Mouse (Mus musculus) frontal cortex, adult 2 months (tissue): ENCODE data around the gene Fbxo33. TPM values are rescaled to one million over a fixed set of nuclear protein-coding genes. Genes with fewer than 3 reads are reported as not detected.
A peak's percentile ranks its signal among the peaks of the same experiment; 100 is the strongest.
"Not testable (repeated sequence)": the region's sequence is repeated elsewhere in the genome, so short reads cannot be mapped to it uniquely, and the experiment has no call there.

ENCODE experiments used
- DNase-seq, 2 experiments: peaks; one replicate each; pipeline ENCODE4 v3.0.0; 2022; ENCODE audit warnings: low spot score in 1 of 2; ENCODE audit errors: extremely low spot score in 1 of 2
- polyA plus RNA-seq: library from polyadenylated mRNA; depleted of rRNA; stranded (reverse); fragments of >200 nt; gene quantifications from 2 replicates; pipeline ENCODE4 v1.2.3, GENCODE M21; 2012; rRNA removed

The Fbxo33 gene
- polyA plus RNA-seq: 30.8 and 32.4 TPM in 2 replicates

DNA sequence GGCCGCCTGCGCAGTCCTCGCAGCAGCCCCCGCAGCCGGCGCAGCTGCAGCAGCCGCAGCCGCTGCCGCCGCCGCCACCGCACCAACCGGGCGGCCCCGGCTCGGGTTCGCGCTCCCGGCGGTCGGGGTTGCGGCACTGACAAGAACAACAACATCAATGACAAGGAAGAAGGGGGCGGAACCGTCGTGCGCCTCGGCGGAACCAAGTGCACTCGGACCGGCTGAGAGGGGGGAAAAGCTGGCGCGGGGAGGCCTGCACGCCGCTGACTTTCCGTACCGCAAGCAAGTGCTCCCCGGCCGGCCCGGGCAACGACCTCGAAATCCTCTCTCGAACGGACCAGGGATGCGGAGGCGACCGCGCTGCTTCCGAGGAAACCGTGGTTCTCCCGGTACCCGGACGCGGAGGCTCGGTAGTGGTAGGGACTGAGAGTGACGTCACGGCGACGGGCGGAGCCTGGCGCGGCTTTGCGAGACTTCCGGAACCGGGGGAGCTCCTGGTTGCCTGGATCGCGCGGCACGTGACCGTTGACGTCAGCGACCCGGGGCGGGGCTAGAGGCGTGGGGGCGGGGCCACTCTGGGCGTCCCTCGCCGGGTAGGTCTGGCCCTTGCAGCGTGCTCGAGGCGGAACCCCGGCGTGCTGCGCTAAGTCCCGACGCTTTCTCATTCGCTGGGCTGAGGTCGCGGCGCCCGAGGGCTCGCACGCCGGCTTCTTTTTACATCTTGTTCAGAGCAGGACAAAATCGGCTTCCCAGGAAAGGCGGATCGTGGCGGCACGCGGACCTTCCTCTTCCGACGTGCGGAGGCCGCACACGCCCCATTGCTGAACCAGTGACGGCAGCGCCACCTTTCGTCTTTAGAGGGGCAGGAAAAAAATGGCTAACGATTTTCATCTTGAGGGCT is at the start of gene Fbxo33:
Gene Fbxo33 (minus strand): TSS at position 401 of the 901 bp plus-strand sequence.
- DNase-seq: peak; percentile 92 to 96

DNA sequence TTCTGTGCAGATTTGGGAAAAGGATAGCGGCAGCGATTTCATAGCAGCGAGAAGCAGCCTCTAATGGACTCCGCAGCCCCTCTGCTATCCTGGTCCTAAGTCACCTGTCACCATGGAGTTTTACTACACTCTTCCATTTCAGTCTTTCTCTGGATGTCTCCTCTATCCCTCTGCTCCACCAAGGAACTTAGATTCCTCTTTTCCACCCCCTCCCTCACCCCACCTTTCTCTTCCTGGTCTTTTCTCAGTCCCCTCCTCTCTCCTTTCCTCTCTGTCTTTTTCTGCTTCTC is 46.4 kb upstream of the Fbxo33 start:
- DNase-seq: no peak

- DNase-seq: peak in 1 of 2 experiments; percentile 84
Observed at GRCm38 (mm10) chr12:59265207-59265941, 45.8 kb upstream of the Fbxo33 start.

- no peak for DNase-seq
Observed at GRCm38 (mm10) chr12:59262841-59263240, 43.3 kb upstream of the Fbxo33 start.

GRCm38 (mm10) chr12:59260798-59261197 is 41.3 kb upstream of the Fbxo33 start:
- DNase-seq: peak in 1 of 2 experiments; percentile 12

- peak; percentile 42 to 74 for DNase-seq
Observed at GRCm38 (mm10) chr12:59260362-59260761, 40.8 kb upstream of the Fbxo33 start.

DNA sequence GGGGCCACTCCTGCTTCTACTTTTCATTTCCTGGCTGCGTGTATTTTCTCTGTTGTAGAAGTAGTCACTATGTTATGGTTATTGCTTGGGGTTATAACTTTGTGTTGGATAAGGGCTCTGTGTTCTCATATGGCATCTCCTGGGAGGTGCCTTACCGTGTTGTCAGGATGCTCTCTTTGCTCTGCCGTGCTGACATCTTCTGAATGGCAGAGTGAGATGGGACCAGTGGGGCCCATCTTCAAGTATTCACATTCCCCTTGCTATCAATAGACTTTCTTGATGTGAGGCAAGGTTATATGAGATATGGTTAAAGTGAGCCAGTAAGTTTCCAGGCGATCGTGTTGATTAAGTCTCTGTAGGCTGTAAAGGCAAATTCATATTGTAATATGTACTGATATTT is 39.5 kb upstream of the Fbxo33 start:
- DNase-seq: no peak

GRCm38 (mm10) chr12:59250259-59250827 is 30.8 kb upstream of the Fbxo33 start:
- DNase-seq: no peak

DNA sequence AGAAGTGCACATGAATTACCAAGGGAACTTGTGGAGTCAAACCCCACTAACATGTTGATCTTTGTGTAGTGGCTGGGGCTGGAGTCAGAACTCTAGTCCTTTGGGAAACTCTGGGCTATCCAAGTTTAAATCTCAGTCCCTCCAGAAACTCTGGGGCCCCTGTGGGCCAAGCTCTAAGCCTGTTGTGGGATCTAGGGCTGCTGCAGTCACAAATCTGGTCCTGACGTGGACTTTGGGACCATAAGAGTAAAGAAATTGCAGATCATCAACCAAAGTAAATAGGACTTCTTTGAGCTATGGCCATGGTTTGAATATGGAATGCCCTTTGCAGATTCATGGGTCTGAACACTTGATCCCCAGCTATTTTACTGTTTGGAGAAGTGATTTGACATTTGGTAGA is 29.4 kb upstream of the Fbxo33 start:
- DNase-seq: no peak

DNA sequence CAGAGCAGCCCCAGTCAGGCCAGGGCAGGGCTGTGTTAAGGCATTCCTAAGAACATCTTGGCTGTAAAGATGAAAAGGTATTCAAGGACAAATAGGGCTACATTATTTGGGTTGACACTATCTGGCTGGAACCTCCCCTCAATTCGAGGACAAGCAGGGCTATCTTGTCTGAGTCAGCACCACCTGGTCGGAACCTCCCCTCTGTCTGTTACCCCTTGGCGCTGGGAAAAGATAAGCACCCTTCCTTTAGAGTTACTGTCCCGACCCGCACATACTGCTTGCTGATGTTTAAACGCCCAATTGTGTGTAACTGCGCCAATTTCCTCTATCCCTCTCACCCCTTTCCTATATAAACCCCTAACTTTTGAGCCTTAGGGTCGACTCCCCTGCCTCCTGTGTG is 21.5 kb upstream of the Fbxo33 start:
- DNase-seq: not testable (repeated sequence)

DNA sequence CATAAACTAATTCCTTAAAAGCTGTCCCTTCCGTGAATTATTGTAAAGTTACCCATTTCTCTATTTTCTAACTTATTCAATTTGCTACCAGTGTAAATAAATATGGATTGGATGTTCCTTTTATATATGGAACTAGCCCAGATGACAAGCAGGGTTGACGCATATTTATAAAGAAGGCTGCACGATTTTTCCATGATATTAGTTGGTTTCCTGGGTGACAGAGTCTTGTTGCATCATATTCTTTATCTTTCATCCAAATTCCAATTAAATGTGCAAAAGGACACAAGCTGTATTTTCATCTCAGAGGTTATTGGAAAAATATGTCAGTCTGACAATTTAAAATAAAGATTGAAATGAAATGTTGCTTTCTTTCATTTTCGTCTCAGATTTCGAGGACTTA is 18.9 kb upstream of the Fbxo33 start:
- DNase-seq: no peak

DNA sequence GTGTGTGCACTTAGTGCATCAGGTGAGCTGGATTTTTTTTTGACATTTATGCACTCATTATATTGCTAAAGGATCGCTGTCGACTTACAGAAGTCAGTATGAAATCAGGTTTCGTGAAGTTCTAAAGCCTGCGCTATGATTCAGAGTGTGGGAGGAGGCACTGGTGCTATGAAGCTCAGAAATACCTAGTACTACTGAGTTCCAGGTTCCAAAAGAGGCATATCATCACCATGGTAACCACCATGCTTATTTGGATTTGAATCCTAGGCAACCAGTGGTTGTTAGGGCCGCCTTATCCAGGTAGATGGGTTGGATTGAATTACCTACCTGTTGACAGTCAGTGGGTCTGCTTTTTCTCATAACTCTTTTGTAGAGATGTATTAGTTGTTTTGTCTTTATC is 8.9 kb upstream of the Fbxo33 start:
- peak; percentile 62 to 77 for DNase-seq

GRCm38 (mm10) chr12:59218640-59219321 is 744 bp downstream of the Fbxo33 start:
- DNase-seq: peak; percentile 14 to 37

GRCm38 (mm10) chr12:59217331-59217730 is 2.2 kb downstream of the Fbxo33 start:
- no peak for DNase-seq

GRCm38 (mm10) chr12:59216676-59217266 is 2.8 kb downstream of the Fbxo33 start:
- DNase-seq: no peak

- no peak for DNase-seq
Observed at GRCm38 (mm10) chr12:59216176-59216575, 3.3 kb downstream of the Fbxo33 start.

GRCm38 (mm10) chr12:59207814-59208213 is 11.7 kb downstream of the Fbxo33 start:
- DNase-seq: no peak

DNA sequence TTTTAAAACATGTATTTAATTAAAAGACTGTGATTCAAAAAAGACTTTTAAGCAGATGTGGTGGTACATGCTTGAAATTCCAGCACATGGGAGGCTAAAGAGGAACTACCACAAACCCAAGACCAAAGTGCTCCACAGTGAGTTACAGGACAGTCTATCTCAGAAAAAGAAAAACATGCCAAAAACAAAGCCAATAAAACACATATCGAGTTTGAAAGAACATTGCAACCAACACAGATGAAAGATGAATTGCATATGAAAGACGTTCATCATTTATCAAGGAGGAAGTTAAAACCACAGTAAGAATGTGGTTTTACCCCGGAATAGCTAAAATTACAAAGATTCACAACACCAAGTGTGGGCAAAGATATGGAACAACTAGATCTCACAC is 12.5 kb downstream of the Fbxo33 start:
- no peak for DNase-seq

- DNase-seq: no peak
Observed at GRCm38 (mm10) chr12:59206208-59206999, 13.1 kb downstream of the Fbxo33 start.

- no peak for DNase-seq
Observed at GRCm38 (mm10) chr12:59205571-59205970, 14.0 kb downstream of the Fbxo33 start.
